Mouse (Mus musculus): ENCODE measurements around the gene B3galt4. TPM values are rescaled to one million over a fixed set of nuclear protein-coding genes. Genes with fewer than 3 reads are reported as not detected.

B3galt4 gene
- total and polyA plus RNA-seq, 3 experiments: 1.8 to 3.4 (median 1.9) TPM

DNA sequence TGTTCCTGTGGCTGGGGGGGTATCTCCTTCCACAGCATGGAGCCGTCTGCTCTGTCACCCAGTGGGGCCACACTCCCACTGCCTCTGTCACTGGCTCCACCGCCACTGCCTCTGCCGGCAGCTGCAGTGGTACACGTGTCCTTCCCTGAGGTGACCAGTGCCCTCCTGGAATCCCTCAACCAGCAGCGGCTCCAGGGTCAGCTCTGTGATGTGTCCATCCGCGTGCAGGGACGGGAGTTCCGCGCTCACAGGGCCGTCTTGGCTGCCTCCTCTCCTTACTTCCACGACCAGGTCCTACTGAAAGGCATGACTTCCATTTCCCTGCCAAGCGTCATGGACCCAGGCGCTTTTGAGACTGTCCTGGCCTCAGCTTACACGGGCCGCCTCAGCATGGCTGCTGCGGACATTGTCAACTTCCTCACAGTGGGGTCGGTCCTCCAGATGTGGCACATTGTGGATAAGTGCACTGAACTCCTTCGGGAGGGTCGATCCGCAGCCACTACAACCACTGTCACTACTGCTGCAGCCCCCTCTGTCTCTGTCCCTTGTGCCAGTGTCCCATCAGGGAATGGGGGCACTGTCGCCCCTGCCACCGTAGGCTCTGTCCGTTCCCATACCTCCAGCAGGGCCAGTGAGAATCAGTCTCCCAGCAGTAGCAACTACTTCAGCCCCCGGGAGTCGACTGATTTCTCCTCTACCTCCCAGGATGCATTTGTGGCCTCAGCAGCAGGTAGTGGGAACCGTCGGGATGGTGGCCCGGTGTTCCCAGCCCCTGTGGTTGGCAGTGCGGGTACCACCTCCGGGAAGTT is 34.2 kb downstream of the B3galt4 start:
- WGBS: 70% methylated on average over 31 of the region's 31 CpGs

DNA sequence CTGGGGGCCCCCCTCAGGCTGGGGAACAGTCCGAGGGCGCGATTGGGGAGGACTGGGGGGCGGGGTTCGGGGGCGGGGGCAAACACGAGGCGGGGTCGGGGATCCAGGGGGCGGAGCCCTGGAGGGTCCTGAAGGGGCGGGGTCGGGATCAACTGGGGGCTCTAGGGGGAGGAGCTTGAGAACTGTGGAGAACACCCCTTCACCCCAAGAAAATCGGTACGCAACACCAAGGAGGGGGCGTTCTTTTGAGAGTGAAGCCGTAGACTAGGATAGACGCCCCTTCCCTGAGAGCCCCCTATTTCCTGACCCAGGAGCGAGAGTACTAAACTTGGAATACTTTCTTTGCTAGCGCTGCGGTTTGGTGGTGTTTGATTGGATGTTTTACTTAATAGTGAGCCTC is 35.0 kb downstream of the B3galt4 start:
- WGBS: under 1% methylated on average over 18 of the region's 20 CpGs
- no peak for DNase-seq
- no peak for TF ChIP-seq CTCF (IDR thresholded peaks at IDR 0.05)
- no peak for TF ChIP-seq POLR2A (IDR thresholded peaks at IDR 0.05; ENCODE audit: insufficient read depth, low read depth, low read length)
- TF ChIP-seq EP300 (IDR thresholded peaks at IDR 0.05; ENCODE audit: insufficient read depth, low read depth, low read length): no peak
- Histone ChIP-seq H3K4me1 (ENCODE audit: control insufficient read depth, insufficient read depth, low read length) (peaks cover 4% of the 10 kb centered on the region), H3K36me3 (ENCODE audit: control insufficient read depth, insufficient read depth, low read length) (peaks cover 3% of the 10 kb centered on the region; the same call in 1 of the 2 replicates), H3K27me3 (ENCODE audit: control insufficient read depth, insufficient read depth, low read length) (no peaks in the 10 kb centered on the region), H3K9ac (ENCODE audit: low read depth, low read length) (peak overlapping the region; percentile 33), H3K4me3 (peak overlapping the region; percentile 59), H3K79me2 (replicated peaks; ENCODE audit: control insufficient read depth, insufficient read depth, low read length) (no peaks in the 10 kb centered on the region), H3K27ac (peak overlapping the region; percentile 62)
- intact Hi-C loops (cut with DNase I): no loop called here

More for the DNA sequence above, 34.2 kb downstream of the B3galt4 start:
- Histone ChIP-seq H3K4me1 (ENCODE audit: control insufficient read depth, insufficient read depth, low read length) (peaks cover 4% of the 10 kb centered on the region), H3K79me2 (replicated peaks; ENCODE audit: control insufficient read depth, insufficient read depth, low read length) (no peaks in the 10 kb centered on the region), H3K27ac (peak overlapping the region; percentile 62; the same call in 1 of the 2 replicates), H3K36me3 (ENCODE audit: control insufficient read depth, insufficient read depth, low read length) (peaks cover 3% of the 10 kb centered on the region; the same call in 1 of the 2 replicates), H3K4me3 (peak overlapping the region; percentile 59; the same call in 1 of the 2 replicates), H3K27me3 (ENCODE audit: control insufficient read depth, insufficient read depth, low read length) (no peaks in the 10 kb centered on the region), H3K9ac (ENCODE audit: low read depth, low read length) (no peak overlapping the region)
- no peak for DNase-seq
- intact Hi-C loops (cut with DNase I): no loop called here
- TF ChIP-seq POLR2A (IDR thresholded peaks at IDR 0.05; ENCODE audit: insufficient read depth, low read depth, low read length) (no peak), CTCF (IDR thresholded peaks at IDR 0.05) (no peak), EP300 (IDR thresholded peaks at IDR 0.05; ENCODE audit: insufficient read depth, low read depth, low read length) (no peak)

GRCm38 (mm10) chr17:33915671-33916250 is 35.5 kb downstream of the B3galt4 start, which contains the start of the genes Tapbp and Zbtb22:
Tapbp (plus strand) TSS chr17:33915899.
Zbtb22 (plus strand) TSS chr17:33915904.
- no peaks in the 10 kb centered on the region for H3K27me3 ChIP-seq (ENCODE audit: control insufficient read depth, insufficient read depth, low read length)
- intact Hi-C loops (cut with DNase I): no loop called here
- no peaks in the 10 kb centered on the region for H3K79me2 ChIP-seq (replicated peaks; ENCODE audit: control insufficient read depth, insufficient read depth, low read length)
- peak within 1 kb of the TSS; percentile 59 for H3K4me3 ChIP-seq
- H3K9ac ChIP-seq (ENCODE audit: low read depth, low read length): peak within 1 kb of the TSS; percentile 33
- under 1% methylated on average over 34 of the region's 34 CpGs for WGBS
- H3K27ac ChIP-seq: peak within 1 kb of the TSS; percentile 62
- DNase-seq: peak; percentile 95 to 97
- H3K4me1 ChIP-seq (ENCODE audit: control insufficient read depth, insufficient read depth, low read length): peaks cover 4% of the 10 kb centered on the region
- peaks cover 3% of the 10 kb centered on the region; the same call in 1 of the 2 replicates for H3K36me3 ChIP-seq (ENCODE audit: control insufficient read depth, insufficient read depth, low read length)
- TF ChIP-seq EP300 (IDR thresholded peaks at IDR 0.05; ENCODE audit: insufficient read depth, low read depth, low read length) (peak; percentile 74; the same call in 1 of the 2 replicates), CTCF (IDR thresholded peaks at IDR 0.05) (no peak), POLR2A (IDR thresholded peaks at IDR 0.05; ENCODE audit: insufficient read depth, low read depth, low read length) (peak; percentile 50; the same call in 1 of the 2 replicates)

DNA sequence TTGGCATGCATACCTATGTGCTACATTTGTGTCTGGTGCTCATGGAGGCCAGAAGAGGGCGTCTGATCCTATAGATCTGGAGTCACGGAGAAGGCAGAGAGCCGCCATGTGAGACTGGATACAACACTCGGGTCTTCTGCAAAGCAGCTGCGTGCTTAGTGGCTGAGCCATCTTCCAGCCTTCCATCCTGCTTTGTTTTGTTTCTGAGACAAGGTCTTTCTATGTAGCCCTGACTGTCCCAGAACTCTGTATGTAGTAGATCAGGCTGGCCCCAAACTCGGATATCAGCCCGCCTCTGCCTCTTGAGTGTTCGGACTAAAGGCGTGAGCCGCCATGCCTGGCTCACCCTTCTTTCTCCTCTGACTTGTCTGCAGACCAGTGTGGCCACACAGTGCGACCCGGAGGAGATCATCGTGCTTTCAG is 36.3 kb downstream of the B3galt4 start:
- 69% methylated on average over 13 of the region's 13 CpGs for WGBS
- TF ChIP-seq EP300 (IDR thresholded peaks at IDR 0.05; ENCODE audit: insufficient read depth, low read depth, low read length) (no peak), CTCF (IDR thresholded peaks at IDR 0.05) (peak; percentile 22)
- H3K27ac ChIP-seq: no peak overlapping the region; the same call in 1 of the 2 replicates

GRCm38 (mm10) chr17:33913905-33914304 is 37.4 kb downstream of the B3galt4 start:
- TF ChIP-seq EP300 (IDR thresholded peaks at IDR 0.05; ENCODE audit: insufficient read depth, low read depth, low read length) (no peak), POLR2A (IDR thresholded peaks at IDR 0.05; ENCODE audit: insufficient read depth, low read depth, low read length) (no peak), CTCF (IDR thresholded peaks at IDR 0.05) (no peak)
- DNase-seq: no peak
- H3K9ac ChIP-seq (ENCODE audit: low read depth, low read length): no peak overlapping the region
- peaks cover 5% of the 10 kb centered on the region for H3K4me1 ChIP-seq (ENCODE audit: control insufficient read depth, insufficient read depth, low read length)
- intact Hi-C loops (cut with DNase I): no loop called here
- H3K4me3 ChIP-seq: no peak overlapping the region
- H3K79me2 ChIP-seq (replicated peaks; ENCODE audit: control insufficient read depth, insufficient read depth, low read length): no peaks in the 10 kb centered on the region
- 88% methylated on average over 8 of the region's 8 CpGs for WGBS
- no peaks in the 10 kb centered on the region for H3K27me3 ChIP-seq (ENCODE audit: control insufficient read depth, insufficient read depth, low read length)
- H3K27ac ChIP-seq: no peak overlapping the region
- H3K36me3 ChIP-seq (ENCODE audit: control insufficient read depth, insufficient read depth, low read length): peaks cover 3% of the 10 kb centered on the region; the same call in 1 of the 2 replicates

More for the DNA sequence above, 36.3 kb downstream of the B3galt4 start:
- Histone ChIP-seq H3K4me1 (ENCODE audit: control insufficient read depth, insufficient read depth, low read length) (peaks cover 6% of the 10 kb centered on the region), H3K79me2 (replicated peaks; ENCODE audit: control insufficient read depth, insufficient read depth, low read length) (no peaks in the 10 kb centered on the region), H3K36me3 (ENCODE audit: control insufficient read depth, insufficient read depth, low read length) (peaks cover 3% of the 10 kb centered on the region; the same call in 1 of the 2 replicates), H3K9ac (ENCODE audit: low read depth, low read length) (no peak overlapping the region), H3K4me3 (no peak overlapping the region; the same call in 1 of the 2 replicates), H3K27me3 (ENCODE audit: control insufficient read depth, insufficient read depth, low read length) (no peaks in the 10 kb centered on the region)
- no peak for DNase-seq
- intact Hi-C loops (cut with DNase I): no loop called here

Measured in heart, adult 2 months (tissue).